8 mouse cellular contexts compared by ENCODE assay signal in the genomic region with DNA sequence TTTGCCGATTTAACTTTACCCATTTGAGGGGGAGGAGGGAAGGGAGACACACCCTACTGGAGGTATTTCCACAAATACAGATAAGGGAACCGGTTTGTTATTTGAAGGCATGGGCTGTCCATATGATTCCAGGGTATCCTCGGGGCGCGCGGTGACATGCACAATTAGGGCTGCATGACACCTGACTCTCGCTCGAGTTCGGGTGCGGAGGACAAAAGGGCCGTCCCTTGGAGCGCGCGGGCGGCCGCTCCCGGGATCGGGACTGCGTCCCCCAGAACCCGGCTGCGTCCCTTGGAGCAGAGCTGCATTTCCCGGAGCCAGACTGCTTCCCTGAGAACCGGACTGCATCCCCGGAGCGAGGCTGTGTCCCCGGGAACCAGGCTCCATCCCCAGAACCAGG.
DNase-seq lines count a peak whose midpoint lies in the region; ATAC-seq and TF ChIP-seq lines count a peak whose summit lies in the region.

No protein-coding gene starts in this region.

- no peaks in the 10 kb centered on the region for H3K36me3 ChIP-seq in kidney, embryonic 15.5 days
- H3K36me3 ChIP-seq in CH12.LX (replicated peaks in 1 of 2; ENCODE audit: control insufficient read depth in 1 of 2, insufficient read depth in 1 of 2, low read length in 1 of 2), result peaks cover 0 to 21% of the 10 kb centered on the region in 2 experiments
- peaks cover 11% of the 10 kb centered on the region for H3K36me3 ChIP-seq in embryonic facial prominence, embryonic 10.5 days (replicated peaks)
- H3K36me3 ChIP-seq in midbrain, embryonic 11.5 days (ENCODE audit: control insufficient read depth, insufficient read depth, low read length), result no peaks in the 10 kb centered on the region

- H3K4me2 ChIP-seq in kidney, embryonic 15.5 days, result peak overlapping the region; percentile 77
- H3K4me2 ChIP-seq in CH12.LX (ENCODE audit: insufficient read depth, low read depth, poor library complexity, severe bottlenecking), result peak overlapping the region; percentile 86; the same call in 1 of the 2 replicates
- H3K4me2 ChIP-seq in midbrain, embryonic 11.5 days, result peak overlapping the region; percentile 51

- H3K4me1 ChIP-seq in kidney, embryonic 15.5 days, result peaks cover 20% of the 10 kb centered on the region
- H3K4me1 ChIP-seq in CH12.LX (ENCODE audit: control insufficient read depth in 1 of 2, insufficient read depth in 2 of 2), result peaks cover 0 to 14% of the 10 kb centered on the region in 2 experiments; a peak in 2 of 4 replicates
- H3K4me1 ChIP-seq in embryonic facial prominence, embryonic 10.5 days, result peaks cover 26% of the 10 kb centered on the region
- peaks cover 6% of the 10 kb centered on the region; the same call in 1 of the 2 replicates for H3K4me1 ChIP-seq in midbrain, embryonic 11.5 days (ENCODE audit: control insufficient read depth, insufficient read depth, low read length)

- peak overlapping the region; percentile 96 for H3K27ac ChIP-seq in kidney, embryonic 15.5 days
- no peak overlapping the region for H3K27ac ChIP-seq in CH12.LX (ENCODE audit: insufficient read depth, low read depth)
- H3K27ac ChIP-seq in embryonic facial prominence, embryonic 10.5 days (replicated peaks), result peak overlapping the region; percentile 96
- peak overlapping the region; percentile 86 for H3K27ac ChIP-seq in midbrain, embryonic 11.5 days (ENCODE audit: low read depth, low read length)

- dilution Hi-C loops in CH12.LX (cut with MboI; ENCODE audit: extremely low pct_ligation_motif_present, extremely low pct_unique_long_range_greater_than_20kb, low sequenced_read_pairs), result no loop called here

- DNase-seq in kidney, adult 9 months, result no peak
- no peak for DNase-seq in CH12.LX (ENCODE audit: extremely low read depth)
- DNase-seq in embryonic facial prominence, embryonic 10.5 days (ENCODE audit: low spot score), result peak; percentile 74
- DNase-seq in induced T-regulatory cell, adult 2 months (ENCODE audit: low read depth), result peak; percentile 51
- no peak for DNase-seq in midbrain, embryonic 11.5 days (ENCODE audit: low spot score, missing footprints)
- DNase-seq in ovary, adult 18-20 months (ENCODE audit: low spot score), result no peak
- no peak for DNase-seq in retina, embryonic 14.5 days (ENCODE audit: low spot score)

- in situ Hi-C loops in CH12.LX (cut with MboI; ENCODE audit: low pct_ligation_motif_present, low pct_unique_long_range_greater_than_20kb, low sequenced_read_pairs), result no loop called here

- WGBS in kidney, embryonic 15.5 days, result under 1% methylated on average over 26 of the region's 26 CpGs
- under 1% methylated on average over 26 of the region's 26 CpGs for WGBS in embryonic facial prominence, embryonic 10.5 days
- 0% methylated on average over 26 of the region's 26 CpGs for WGBS in midbrain, embryonic 11.5 days

- no peak for TF ChIP-seq POLR2A in CH12.LX (IDR thresholded peaks at IDR 0.05; ENCODE audit: low read depth, low read length)

- no peaks in the 10 kb centered on the region for H3K27me3 ChIP-seq in kidney, embryonic 15.5 days
- H3K27me3 ChIP-seq in CH12.LX (replicated peaks), result no peaks in the 10 kb centered on the region
- H3K27me3 ChIP-seq in embryonic facial prominence, embryonic 10.5 days (replicated peaks; ENCODE audit: low read depth, poor library complexity, severe bottlenecking), result 0 out of 2 replicates have a peak, but pooled peaks cover 4% of the 10 kb centered on the region
- no peaks in the 10 kb centered on the region; the same call in 1 of the 2 replicates for H3K27me3 ChIP-seq in midbrain, embryonic 11.5 days (ENCODE audit: control insufficient read depth, insufficient read depth, low read length)

- ATAC-seq in kidney, embryonic 15.5 days (replicated peaks; ENCODE audit: low FRiP score), result peak; percentile 52; the same call in 1 of the 2 replicates
- peak; percentile 64 for ATAC-seq in midbrain, embryonic 11.5 days (ENCODE audit: low FRiP score)

- no peaks in the 10 kb centered on the region for H3K79me2 ChIP-seq in CH12.LX (replicated peaks; ENCODE audit: control insufficient read depth, extremely low read depth, insufficient read depth, poor library complexity, severe bottlenecking)

- TF ChIP-seq CTCF in CH12.LX (conservative IDR thresholded peaks at IDR 0.05 in 1 of 2, IDR thresholded peaks at IDR 0.05 in 1 of 2; ENCODE audit: low read depth in 2 of 2, low read length in 2 of 2), result no peak

- H3K4me3 ChIP-seq in kidney, embryonic 15.5 days (replicated peaks), result peak overlapping the region; percentile 87
- H3K4me3 ChIP-seq in CH12.LX (replicated peaks in 1 of 3; ENCODE audit: low read depth in 2 of 3, low read length in 2 of 3, poor library complexity in 1 of 3), result peak overlapping the region; percentile 61 to 89 (median 76)
- H3K4me3 ChIP-seq in embryonic facial prominence, embryonic 10.5 days, result peak overlapping the region; percentile 96
- peak overlapping the region; percentile 82 for H3K4me3 ChIP-seq in midbrain, embryonic 11.5 days (ENCODE audit: low read depth, low read length)

- TF ChIP-seq EP300 in CH12.LX (IDR thresholded peaks at IDR 0.05; ENCODE audit: low read length), result no peak

- peak overlapping the region; percentile 91 for H3K9ac ChIP-seq in kidney, embryonic 15.5 days
- peak overlapping the region; percentile 49; the same call in 1 of the 2 replicates for H3K9ac ChIP-seq in CH12.LX (ENCODE audit: insufficient read depth, low read depth)
- peak overlapping the region; percentile 96 for H3K9ac ChIP-seq in midbrain, embryonic 11.5 days (ENCODE audit: low read length)

- no peak for TF ChIP-seq RAD21 in CH12.LX (IDR thresholded peaks at IDR 0.05; ENCODE audit: low read depth, low read length)

- H3K9me3 ChIP-seq in kidney, embryonic 15.5 days (replicated peaks), result no peaks in the 10 kb centered on the region
- H3K9me3 ChIP-seq in CH12.LX (replicated peaks; ENCODE audit: low read length), result no peaks in the 10 kb centered on the region
- H3K9me3 ChIP-seq in embryonic facial prominence, embryonic 10.5 days, result no peaks in the 10 kb centered on the region
- H3K9me3 ChIP-seq in midbrain, embryonic 11.5 days (ENCODE audit: control insufficient read depth, low read length), result no peaks in the 10 kb centered on the region

TF ChIP-seq in CH12.LX, 34 proteins besides CTCF, POLR2A, EP300 and RAD21:
- no peak for TF ChIP-seq JUN (IDR thresholded peaks at IDR 0.05; ENCODE audit: insufficient read depth, low read depth, low read length)
- no peak for TF ChIP-seq MAX (IDR thresholded peaks at IDR 0.05; ENCODE audit: low read length)
- TF ChIP-seq NELFE (IDR thresholded peaks at IDR 0.05; ENCODE audit: low read depth, low read length), result no peak
- no peak for TF ChIP-seq ZKSCAN1 (IDR thresholded peaks at IDR 0.05; ENCODE audit: borderline replicate concordance, low read depth, low read length)
- TF ChIP-seq CHD1 (IDR thresholded peaks at IDR 0.05; ENCODE audit: low read depth, low read length), result peak; percentile 3; the same call in 1 of the 2 replicates

Comparison
In these comparisons a context has a peak if more than half of its experiments do, and no peak if none do; other contexts are left out.
1. DNase-seq: peak in embryonic facial prominence, embryonic 10.5 days (single experiment) and induced T-regulatory cell, adult 2 months (single experiment); none in kidney, adult 9 months (single experiment), CH12.LX (single experiment), midbrain, embryonic 11.5 days (single experiment), ovary, adult 18-20 months (single experiment) and retina, embryonic 14.5 days (single experiment).
2. Peak in every context shown above with its lines, with median percentiles within 50 percentile points of each other: H3K4me2 ChIP-seq, H3K4me3 ChIP-seq and H3K9ac ChIP-seq.